Mouse (Mus musculus) liver, embryonic 14.5 days (tissue): ENCODE measurements at regions not wholly inside any gene's neighbourhood (a gene's known extent, or its start where the extent isn't known, plus 50 kb on each side); places are given as distances from the start of the nearest gene placed in this dataset.

Experiments
- CTCF ChIP-seq: IDR thresholded peaks from 2 replicates; pipeline ENCODE4 v1.5.1; 2016; ENCODE audit warnings: antibody characterized with exemption, low read depth, control low read depth
- EP300 ChIP-seq: IDR thresholded peaks from 2 replicates; pipeline ENCODE4 v1.6.1; 2016; ENCODE audit warnings: antibody characterized with exemption, low read depth

GRCm38 (mm10) chr10:95107532-95108251 lies 163.1 kb upstream of the Plxnc1 start:
- TF ChIP-seq CTCF (no peak), EP300 (no peak)
